Mouse (Mus musculus): ENCODE measurements around the gene Clk2.
A peak's percentile ranks its signal among the peaks of the same experiment; 100 is the strongest.
"Not testable (repeated sequence)": the region's sequence is repeated elsewhere in the genome, so short reads cannot be mapped to it uniquely, and the experiment has no call there.

The Clk2 gene

GRCm38 (mm10) chr3:89159616-89160344, 4.8 kb upstream of the Clk2 start, which contains the start of gene Hcn3:
Gene Hcn3, minus strand, starts transcription at chr3:89160196.
- DNase-seq (ENCODE audit: low spot score in 2 of 2), result peak; percentile 34 to 37

GRCm38 (mm10) chr3:89161207-89161606, 3.4 kb upstream of the Clk2 start:
- not testable (repeated sequence) for DNase-seq (ENCODE audit: low spot score in 2 of 2)

DNA sequence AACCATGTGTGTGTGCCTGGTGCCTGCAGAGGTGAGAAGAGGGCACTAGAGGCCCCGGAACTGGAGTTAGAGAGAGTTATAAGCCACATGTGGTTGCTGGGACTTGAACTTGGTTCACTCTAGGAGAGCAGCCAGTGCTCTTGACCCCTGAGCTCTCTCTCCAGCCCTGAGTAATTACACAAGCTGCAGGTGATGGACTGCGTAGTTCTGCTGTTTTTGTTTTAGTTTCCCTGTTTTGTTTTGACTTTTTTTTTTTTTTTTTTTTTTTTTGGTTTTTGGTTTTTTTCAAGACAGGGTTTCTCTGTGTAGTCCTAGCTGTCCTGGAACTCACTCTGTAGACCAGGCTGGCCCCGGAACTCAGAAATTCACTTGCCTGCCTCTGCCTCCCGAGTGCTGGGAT, 2.8 kb upstream of the Clk2 start:
- no peak for DNase-seq (ENCODE audit: low spot score in 2 of 2)

- DNase-seq (ENCODE audit: low spot score in 2 of 2), result no peak
These were observed 1.5 kb upstream of the Clk2 start for GRCm38 (mm10) chr3:89163123-89163522.

DNA sequence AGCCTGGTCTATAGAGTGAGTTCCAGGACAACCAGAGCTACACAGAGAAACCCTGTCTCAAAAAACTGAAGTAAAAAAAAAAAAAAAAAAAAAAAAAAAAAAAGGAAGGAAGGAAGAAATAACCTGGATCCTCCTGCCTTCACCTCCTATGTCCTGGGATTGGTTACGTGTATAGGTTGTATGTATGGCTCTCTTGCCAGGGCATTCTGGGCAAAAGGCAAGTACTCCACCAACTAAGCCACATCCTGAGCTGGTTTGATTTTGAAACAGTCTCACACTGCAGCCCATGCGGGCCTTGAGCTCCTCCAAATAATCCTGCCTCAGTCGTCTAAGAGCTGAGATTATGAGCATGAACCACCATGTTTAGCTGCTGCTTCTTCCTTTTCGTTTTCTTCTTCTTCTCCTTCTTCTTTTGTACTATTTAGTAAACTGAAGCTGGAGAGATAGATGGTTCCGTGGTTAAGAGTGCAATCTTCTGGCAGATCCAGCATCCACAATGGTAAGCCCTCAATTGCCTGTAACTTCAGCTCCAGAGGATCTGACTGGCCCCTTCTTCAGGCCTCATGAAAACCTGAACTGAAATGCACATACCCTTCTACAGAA, 851 bp upstream of the Clk2 start:
- no peak for DNase-seq (ENCODE audit: low spot score in 2 of 2)

DNA sequence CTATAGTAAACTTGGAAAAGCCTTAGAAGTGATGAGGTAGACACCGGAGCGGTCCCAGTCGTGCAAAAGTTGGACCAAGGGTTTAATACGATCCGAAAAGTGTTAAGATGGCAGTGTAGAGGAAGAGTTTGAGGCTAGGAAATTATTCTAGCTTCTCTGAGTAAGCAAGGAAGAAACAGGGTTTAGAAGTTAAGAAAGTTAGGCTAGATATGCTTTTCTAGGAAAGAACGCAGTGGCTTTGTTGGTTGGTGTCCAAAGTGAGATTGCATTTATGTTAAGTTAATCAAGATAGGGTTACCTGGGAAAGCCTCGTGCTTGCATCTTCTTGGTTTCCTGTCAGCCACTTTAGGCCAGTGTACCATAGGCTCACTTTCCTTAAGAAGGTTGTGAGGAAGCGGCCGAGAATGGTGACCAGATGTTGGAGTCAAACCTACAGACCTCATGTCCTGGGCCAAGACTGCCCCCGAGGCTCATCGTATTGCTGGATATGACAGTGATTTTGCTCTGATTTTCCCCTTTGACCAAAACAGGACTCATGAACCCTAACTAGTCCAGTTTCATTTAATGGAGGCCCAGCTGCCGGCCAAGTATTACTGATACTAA, 774 bp downstream of the Clk2 start:
- DNase-seq (ENCODE audit: low spot score in 2 of 2), result no peak

GRCm38 (mm10) chr3:89166945-89167344, 2.4 kb downstream of the Clk2 start:
- DNase-seq (ENCODE audit: low spot score in 2 of 2), result no peak

- DNase-seq (ENCODE audit: low spot score in 2 of 2), result no peak
These were observed 10.2 kb downstream of the Clk2 start for GRCm38 (mm10) chr3:89174844-89175243.

DNA sequence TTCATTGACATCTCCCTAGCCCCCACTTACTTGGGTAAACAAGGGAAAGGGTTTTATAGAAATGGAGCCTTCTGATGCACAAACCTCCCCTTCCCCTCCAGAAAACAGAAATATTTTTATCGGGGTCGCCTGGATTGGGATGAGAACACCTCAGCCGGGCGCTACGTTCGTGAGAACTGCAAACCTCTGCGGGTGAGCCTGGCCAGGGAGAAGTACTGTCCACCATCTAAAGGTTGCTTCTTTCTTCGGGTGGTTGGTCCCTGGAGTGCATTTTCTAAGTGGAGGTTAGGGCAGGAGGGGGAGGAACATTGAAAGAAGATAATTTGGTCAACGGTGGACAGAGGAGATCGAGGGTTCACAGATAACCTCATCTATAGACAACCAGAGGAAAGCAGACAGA, 10.9 kb downstream of the Clk2 start:
- DNase-seq (ENCODE audit: low spot score in 2 of 2), result no peak

DNA sequence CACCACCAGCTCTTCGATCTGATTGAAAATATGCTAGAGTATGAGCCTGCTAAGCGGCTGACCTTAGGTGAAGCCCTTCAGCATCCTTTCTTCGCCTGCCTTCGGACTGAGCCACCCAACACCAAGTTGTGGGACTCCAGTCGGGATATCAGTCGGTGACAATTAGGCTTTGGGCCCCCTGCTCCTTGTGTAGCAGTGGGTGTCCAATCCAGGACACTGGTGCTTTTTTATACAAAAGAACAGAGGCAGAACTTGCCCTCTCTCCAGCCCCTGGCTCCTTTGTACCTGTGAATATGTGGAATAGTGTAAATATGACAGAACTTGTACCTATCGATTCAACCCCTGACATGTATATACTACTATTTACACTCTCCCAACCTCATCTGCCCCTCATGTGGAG, 11.8 kb downstream of the Clk2 start:
- no peak for DNase-seq (ENCODE audit: low spot score in 2 of 2)

- peak; percentile 90 to 91 for DNase-seq (ENCODE audit: low spot score in 2 of 2)
These were observed 12.9 kb downstream of the Clk2 start, which contains the start of gene Scamp3 for GRCm38 (mm10) chr3:89177242-89178106. Gene Scamp3, plus strand, starts transcription at chr3:89177473.

- DNase-seq (ENCODE audit: low spot score in 2 of 2), result no peak
These were observed 13.5 kb downstream of the Clk2 start for GRCm38 (mm10) chr3:89178107-89178385.

- DNase-seq (ENCODE audit: low spot score in 2 of 2), result no peak
These were observed 14.5 kb downstream of the Clk2 start for GRCm38 (mm10) chr3:89179056-89179455.

- DNase-seq (ENCODE audit: low spot score in 2 of 2), result no peak
These were observed 17.3 kb downstream of the Clk2 start for GRCm38 (mm10) chr3:89181749-89182500.

GRCm38 (mm10) chr3:89182531-89183057, 18.0 kb downstream of the Clk2 start:
- no peak for DNase-seq (ENCODE audit: low spot score in 2 of 2)

DNA sequence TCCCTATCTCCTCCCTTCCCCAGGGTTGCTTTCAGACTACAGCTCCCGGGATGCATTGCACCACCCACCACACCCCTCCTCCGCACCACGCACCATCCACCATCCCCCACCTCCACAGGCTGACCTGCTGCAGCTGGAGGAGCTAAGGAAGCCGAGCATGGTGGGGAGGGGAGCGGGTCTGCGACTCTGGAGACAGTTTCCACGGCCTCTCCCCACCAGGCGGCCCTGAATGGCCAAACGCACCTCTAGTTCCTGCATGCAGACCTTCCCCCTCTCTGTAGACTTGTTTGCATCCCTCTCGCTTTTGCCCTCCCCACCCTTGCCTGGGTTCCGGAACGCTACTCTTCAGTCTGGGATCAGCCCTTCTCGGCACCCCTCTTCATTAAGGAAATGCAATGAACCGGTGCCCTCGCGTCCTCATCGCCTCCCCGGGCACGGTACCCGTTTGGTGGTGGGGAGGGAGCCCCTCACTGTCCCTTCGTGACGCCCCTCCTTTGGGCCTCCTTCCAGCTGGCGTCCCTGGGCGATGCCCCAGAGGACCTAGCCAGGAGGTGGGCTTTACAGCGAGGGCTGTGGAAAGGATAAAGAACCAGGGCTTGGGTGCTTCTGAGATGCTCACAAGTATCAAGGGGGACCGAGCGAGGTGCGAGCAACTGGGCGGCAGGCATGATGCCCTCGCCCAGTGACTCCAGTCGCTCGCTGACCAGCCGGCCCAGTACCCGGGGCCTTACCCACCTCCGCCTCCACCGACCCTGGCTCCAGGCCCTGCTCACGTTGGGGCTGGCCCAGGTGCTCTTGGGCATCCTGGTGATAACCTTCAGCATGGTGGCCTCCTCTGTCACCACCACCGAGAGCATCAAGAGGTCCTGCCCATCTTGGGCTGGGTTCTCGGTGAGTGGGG, 18.7 kb downstream of the Clk2 start, which contains the start of gene Fam189b:
Fam189b (plus strand) TSS at position 86 of the 901 bp plus-strand sequence.
- peak; percentile 90 to 92 for DNase-seq (ENCODE audit: low spot score in 2 of 2)

- DNase-seq (ENCODE audit: low spot score in 2 of 2), result peak in 1 of 2 experiments; percentile 44
These were observed 19.3 kb downstream of the Clk2 start for GRCm38 (mm10) chr3:89183959-89184315.

- DNase-seq (ENCODE audit: low spot score in 2 of 2), result no peak
These were observed 22.6 kb downstream of the Clk2 start for GRCm38 (mm10) chr3:89187197-89187596.

DNA sequence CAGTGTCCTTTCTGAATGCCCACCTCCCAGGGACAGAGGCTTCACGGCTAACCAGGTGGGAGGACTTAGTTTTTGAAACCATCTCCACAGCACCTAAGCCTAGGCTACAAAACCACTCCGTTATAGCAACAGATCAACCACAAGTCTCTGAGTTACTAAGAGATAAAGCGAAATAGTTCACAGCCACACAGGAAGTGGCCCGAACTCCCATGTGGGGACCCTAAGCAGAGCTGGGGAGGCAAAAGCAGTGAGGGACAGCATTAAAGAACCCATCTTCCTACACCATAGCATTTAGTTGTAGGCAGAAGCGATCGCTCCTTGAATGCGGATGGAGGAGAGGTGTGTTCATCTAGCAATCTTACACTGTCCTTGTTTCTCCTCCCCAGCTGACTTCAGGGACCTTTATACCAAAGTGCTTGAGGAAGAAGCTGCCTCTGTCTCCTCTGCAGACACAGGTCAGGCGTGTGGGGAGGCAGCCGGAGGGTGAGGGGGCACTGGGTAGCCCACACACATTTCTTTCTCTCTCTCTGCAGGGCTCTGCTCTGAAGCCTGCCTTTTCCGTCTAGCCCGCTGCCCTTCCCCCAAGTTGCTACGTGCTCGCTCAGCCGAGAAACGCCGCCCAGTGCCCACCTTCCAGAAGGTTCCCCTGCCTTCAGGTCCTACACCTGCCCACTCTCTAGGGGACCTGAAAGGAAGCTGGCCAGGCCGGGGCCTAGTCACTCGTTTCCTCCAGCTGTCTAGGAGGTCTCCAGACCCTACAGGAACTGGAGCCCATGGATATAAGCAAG, 23.3 kb downstream of the Clk2 start:
- DNase-seq (ENCODE audit: low spot score in 2 of 2), result no peak
